ENCODE assay signal across 18 mouse cellular contexts in genomic region chr3:129639701-129640100, GRCm38 (mm10).
DNase-seq lines count a peak whose midpoint lies in the region; ATAC-seq and TF ChIP-seq lines count a peak whose summit lies in the region.
"Had no signal": no experiment of that assay in that cellular context is flagged by ENCODE, and none has a peak within 500 bp of the region (broad histone marks: within the 10 kb centered on the region; RNA-seq: fewer than 3 reads in every experiment).

No protein-coding gene starts in this region.

- no peaks in the 10 kb centered on the region for H3K27me3 ChIP-seq in forebrain, embryonic 12.5 days
- H3K27me3 ChIP-seq in forebrain, embryonic 10.5 days (ENCODE audit: poor library complexity, severe bottlenecking) = no peaks in the 10 kb centered on the region
- no peaks in the 10 kb centered on the region; the same call in 1 of the 2 replicates for H3K27me3 ChIP-seq in midbrain, embryonic 12.5 days
- no peaks in the 10 kb centered on the region for H3K27me3 ChIP-seq in midbrain, embryonic 13.5 days
- H3K27me3 ChIP-seq in hindbrain, embryonic 15.5 days = no peaks in the 10 kb centered on the region
- H3K27me3 ChIP-seq in neural tube, embryonic 15.5 days (replicated peaks) = no peaks in the 10 kb centered on the region
- H3K27me3 ChIP-seq in cerebellum, adult 2 months (ENCODE audit: control insufficient read depth, insufficient read depth, low read length) = no peaks in the 10 kb centered on the region
- H3K27me3 ChIP-seq: liver, embryonic 15.5 days; megakaryocyte, embryonic 14.5 days; Patski had no signal

- H3K4me2 ChIP-seq in forebrain, embryonic 12.5 days = no peak overlapping the region
- H3K4me2 ChIP-seq in midbrain, embryonic 12.5 days (replicated peaks) = no peak overlapping the region
- H3K4me2 ChIP-seq in midbrain, embryonic 13.5 days (replicated peaks) = no peak overlapping the region
- no peak overlapping the region for H3K4me2 ChIP-seq in hindbrain, embryonic 15.5 days
- H3K4me2 ChIP-seq in neural tube, embryonic 15.5 days = no peak overlapping the region
- H3K4me2 ChIP-seq: liver, embryonic 15.5 days had no signal

- TF ChIP-seq CTCF in cerebellum, adult 2 months (IDR thresholded peaks at IDR 0.05; ENCODE audit: borderline replicate concordance, insufficient read depth, low read depth, low read length) = no peak

- 0 out of 2 replicates have a peak, but pooled peaks have one; percentile 7 for ATAC-seq in forebrain, embryonic 12.5 days (ENCODE audit: low FRiP score)
- no peak for ATAC-seq in midbrain, embryonic 12.5 days (ENCODE audit: low FRiP score, low read depth)
- ATAC-seq in midbrain, embryonic 13.5 days = no peak
- no peak for ATAC-seq in hindbrain, embryonic 15.5 days (ENCODE audit: low FRiP score, low read depth)
- ATAC-seq in neural tube, embryonic 15.5 days (ENCODE audit: low FRiP score) = no peak
- ATAC-seq: CD4-positive, CD25-positive, alpha-beta regulatory T cell, adult 4 months; Patski had no signal

- no peaks in the 10 kb centered on the region for H3K9me3 ChIP-seq in forebrain, embryonic 12.5 days
- H3K9me3 ChIP-seq in forebrain, embryonic 10.5 days = no peaks in the 10 kb centered on the region
- H3K9me3 ChIP-seq in midbrain, embryonic 12.5 days = no peaks in the 10 kb centered on the region
- H3K9me3 ChIP-seq in midbrain, embryonic 13.5 days = no peaks in the 10 kb centered on the region
- no peaks in the 10 kb centered on the region for H3K9me3 ChIP-seq in hindbrain, embryonic 15.5 days
- H3K9me3 ChIP-seq in neural tube, embryonic 15.5 days (replicated peaks) = no peaks in the 10 kb centered on the region
- H3K9me3 ChIP-seq: liver, embryonic 15.5 days; megakaryocyte, embryonic 14.5 days had no signal

- no peak for DNase-seq in forebrain, embryonic 10.5 days (ENCODE audit: extremely low spot score, low spot score)
- DNase-seq in cerebellum, adult 2 months = no peak
- no peak for DNase-seq in spleen, adult 18-20 months
- DNase-seq: adrenal gland, postnatal 10 days; cerebellum, adult 9-11 months; gastrocnemius, postnatal 36 days; kidney, postnatal 14 days; lung, postnatal 14 days; thymus, postnatal 25 days had no signal

- TF ChIP-seq POLR2A in cerebellum, adult 2 months (IDR thresholded peaks at IDR 0.05; ENCODE audit: borderline replicate concordance, insufficient read depth, low read length) = no peak

- no peak overlapping the region for H3K4me3 ChIP-seq in forebrain, embryonic 12.5 days (replicated peaks)
- H3K4me3 ChIP-seq in forebrain, embryonic 10.5 days = no peak overlapping the region
- no peak overlapping the region for H3K4me3 ChIP-seq in midbrain, embryonic 12.5 days
- H3K4me3 ChIP-seq in midbrain, embryonic 13.5 days (replicated peaks) = no peak overlapping the region
- H3K4me3 ChIP-seq in hindbrain, embryonic 15.5 days = no peak overlapping the region
- H3K4me3 ChIP-seq in neural tube, embryonic 15.5 days (replicated peaks) = no peak overlapping the region
- no peak overlapping the region for H3K4me3 ChIP-seq in cerebellum, adult 2 months (replicated peaks; ENCODE audit: insufficient read depth, low read depth, low read length)
- H3K4me3 ChIP-seq: liver, embryonic 15.5 days; megakaryocyte, embryonic 14.5 days had no signal

- 0 out of 2 replicates have a peak, but pooled peaks cover 10% of the 10 kb centered on the region for H3K36me3 ChIP-seq in forebrain, embryonic 12.5 days (replicated peaks)
- H3K36me3 ChIP-seq in forebrain, embryonic 10.5 days (replicated peaks) = peaks cover 26% of the 10 kb centered on the region
- no peaks in the 10 kb centered on the region for H3K36me3 ChIP-seq in midbrain, embryonic 12.5 days
- peaks cover 9% of the 10 kb centered on the region; the same call in 1 of the 2 replicates for H3K36me3 ChIP-seq in midbrain, embryonic 13.5 days
- no peaks in the 10 kb centered on the region for H3K36me3 ChIP-seq in hindbrain, embryonic 15.5 days
- H3K36me3 ChIP-seq in neural tube, embryonic 15.5 days = 0 out of 2 replicates have a peak, but pooled peaks cover 2% of the 10 kb centered on the region
- H3K36me3 ChIP-seq: liver, embryonic 15.5 days had no signal

- H3K27ac ChIP-seq in forebrain, embryonic 12.5 days = no peak overlapping the region
- no peak overlapping the region for H3K27ac ChIP-seq in forebrain, embryonic 10.5 days
- H3K27ac ChIP-seq in midbrain, embryonic 12.5 days (replicated peaks) = peak overlapping the region; percentile 46; the same call in 1 of the 2 replicates
- no peak overlapping the region for H3K27ac ChIP-seq in midbrain, embryonic 13.5 days
- peak overlapping the region; percentile 31 for H3K27ac ChIP-seq in hindbrain, embryonic 15.5 days (replicated peaks)
- H3K27ac ChIP-seq in neural tube, embryonic 15.5 days (replicated peaks) = peak overlapping the region; percentile 67
- H3K27ac ChIP-seq in cerebellum, adult 2 months (ENCODE audit: insufficient read depth, low read length) = no peak overlapping the region
- H3K27ac ChIP-seq: liver, embryonic 15.5 days had no signal

- H3K4me1 ChIP-seq in forebrain, embryonic 12.5 days = peaks cover 17% of the 10 kb centered on the region
- H3K4me1 ChIP-seq in forebrain, embryonic 10.5 days = peaks cover 16% of the 10 kb centered on the region
- peaks cover 17% of the 10 kb centered on the region for H3K4me1 ChIP-seq in midbrain, embryonic 12.5 days
- peaks cover 13% of the 10 kb centered on the region for H3K4me1 ChIP-seq in midbrain, embryonic 13.5 days (replicated peaks)
- peaks cover 12% of the 10 kb centered on the region; the same call in 1 of the 2 replicates for H3K4me1 ChIP-seq in hindbrain, embryonic 15.5 days (replicated peaks)
- H3K4me1 ChIP-seq in neural tube, embryonic 15.5 days = peaks cover 5% of the 10 kb centered on the region; the same call in 1 of the 2 replicates
- H3K4me1 ChIP-seq in cerebellum, adult 2 months (ENCODE audit: control insufficient read depth, insufficient read depth, low read length) = peaks cover 9% of the 10 kb centered on the region; the same call in 1 of the 2 replicates
- H3K4me1 ChIP-seq: liver, embryonic 15.5 days had no signal

- no peak overlapping the region for H3K9ac ChIP-seq in forebrain, embryonic 12.5 days
- H3K9ac ChIP-seq in midbrain, embryonic 12.5 days (replicated peaks) = no peak overlapping the region
- no peak overlapping the region for H3K9ac ChIP-seq in midbrain, embryonic 13.5 days (replicated peaks)
- H3K9ac ChIP-seq in hindbrain, embryonic 15.5 days = no peak overlapping the region
- no peak overlapping the region for H3K9ac ChIP-seq in neural tube, embryonic 15.5 days (replicated peaks)
- H3K9ac ChIP-seq: liver, embryonic 15.5 days had no signal

- 65% methylated on average over 5 of the region's 5 CpGs for WGBS in forebrain, embryonic 12.5 days
- WGBS in forebrain, embryonic 10.5 days = 86% methylated on average over 5 of the region's 5 CpGs
- WGBS in midbrain, embryonic 12.5 days = 80% methylated on average over 5 of the region's 5 CpGs
- 70% methylated on average over 5 of the region's 5 CpGs for WGBS in midbrain, embryonic 13.5 days
- WGBS in hindbrain, embryonic 15.5 days = 65% methylated on average over 5 of the region's 5 CpGs
- WGBS in neural tube, embryonic 15.5 days = 75% methylated on average over 5 of the region's 5 CpGs
- WGBS in cerebellum, adult 2 months = 81% methylated on average over 5 of the region's 5 CpGs

Comparison
In these comparisons a context has a peak if more than half of its experiments do, and no peak if none do; other contexts are left out.
1. H3K27ac ChIP-seq: peak in midbrain, embryonic 12.5 days (single experiment), hindbrain, embryonic 15.5 days (single experiment) and neural tube, embryonic 15.5 days (single experiment); none in forebrain, embryonic 12.5 days (single experiment), forebrain, embryonic 10.5 days (single experiment), midbrain, embryonic 13.5 days (single experiment) and cerebellum, adult 2 months (single experiment).